Mouse (Mus musculus) MEL (cell line): Measurements from ENCODE around the gene Marveld2. TPM values are rescaled to one million over a fixed set of nuclear protein-coding genes. Genes with fewer than 3 reads are reported as not detected.

Experiments
- DNase-seq: peaks from one replicate; pipeline ENCODE4 v3.0.0; 2011; ENCODE audit warnings: low read depth, low spot score
- H3K27ac ChIP-seq: 2 replicates; pipeline ENCODE4 v1.5.1; 2012; ENCODE audit warnings: low read depth, mild to moderate bottlenecking, control low read depth, low read length, moderate library complexity; ENCODE audit not compliant: control insufficient read depth
- H3K27me3 ChIP-seq, 2 experiments: fragments of 150-350 bp in 1 of 2; sonication (generic) in 1 of 2; 2 replicates each; pipeline ENCODE4 v1.6.1; 2012; ENCODE audit warnings: low read length in 2 of 2, mild to moderate bottlenecking in 2 of 2, improper control_type of control experiment in 1 of 2, moderate library complexity in 1 of 2; ENCODE audit not compliant: insufficient read depth in 2 of 2, control insufficient read depth in 1 of 2
- H3K36me3 ChIP-seq, 2 experiments: 2 replicates each; pipeline ENCODE4 v1.6.1; 2012 to 2014; ENCODE audit warnings: low read length in 2 of 2, improper control_type of control experiment in 1 of 2, inconsistent platforms in 1 of 2, mild to moderate bottlenecking in 1 of 2; ENCODE audit not compliant: insufficient read depth in 2 of 2, control insufficient read depth in 1 of 2
- H3K4me1 ChIP-seq, 2 experiments: fragments of 150-350 bp in 1 of 2; sonication (generic) in 1 of 2; 2 replicates each; pipeline ENCODE4 v1.6.1; 2012; ENCODE audit warnings: low read length in 2 of 2, improper control_type of control experiment in 1 of 2, mild to moderate bottlenecking in 1 of 2; ENCODE audit not compliant: insufficient read depth in 2 of 2, control insufficient read depth in 1 of 2
- H3K4me3 ChIP-seq, 2 experiments: fragments of 150-350 bp in 1 of 2; sonication (generic) in 1 of 2; 2 replicates each; pipeline ENCODE4 v1.5.1; 2012; ENCODE audit warnings: low read depth in 2 of 2, low read length in 2 of 2, mild to moderate bottlenecking in 2 of 2, moderate library complexity in 2 of 2, control low read depth in 1 of 2, improper control_type of control experiment in 1 of 2; ENCODE audit not compliant: control insufficient read depth in 1 of 2, insufficient read depth in 1 of 2
- H3K79me2 ChIP-seq: 2 replicates; pipeline ENCODE4 v1.6.1; 2012; ENCODE audit warnings: mild to moderate bottlenecking, low read length, moderate library complexity; ENCODE audit not compliant: control insufficient read depth, poor library complexity, insufficient read depth
- H3K9ac ChIP-seq: 2 replicates; pipeline ENCODE4 v1.6.1; 2012; ENCODE audit warnings: low read depth, mild to moderate bottlenecking, control low read depth, low read length, moderate library complexity; ENCODE audit not compliant: control insufficient read depth, poor library complexity, severe bottlenecking
- H3K9me3 ChIP-seq: fragments of 150-350 bp; sonication (generic); replicated peaks from 2 replicates; pipeline ENCODE4 v1.6.1; 2012; ENCODE audit warnings: mild to moderate bottlenecking, low read length, improper control_type of control experiment, moderate library complexity; ENCODE audit not compliant: insufficient read depth
- BHLHE40 ChIP-seq: IDR thresholded peaks from 2 replicates; pipeline ENCODE4 v1.6.1; 2012; ENCODE audit warnings: low read depth, mild to moderate bottlenecking, inconsistent platforms, low read length, improper control_type of control experiment, borderline replicate concordance
- CHD1 ChIP-seq: IDR thresholded peaks from 2 replicates; pipeline ENCODE4 v1.6.1; 2012; ENCODE audit warnings: low read depth, mild to moderate bottlenecking, inconsistent platforms, low read length, improper control_type of control experiment
- CHD2 ChIP-seq: IDR thresholded peaks from 2 replicates; pipeline ENCODE4 v1.6.1; 2011; ENCODE audit warnings: low read length, improper control_type of control experiment
- CTCF ChIP-seq, 3 experiments: IDR thresholded peaks in 2 of 3; conservative IDR thresholded peaks in 1 of 3; 2 replicates each; pipeline ENCODE4 v1.5.1; 2011 to 2012; ENCODE audit warnings: low read length in 3 of 3, low read depth in 2 of 3, mild to moderate bottlenecking in 2 of 3, improper control_type of control experiment in 1 of 3, inconsistent platforms in 1 of 3, mixed read lengths in 1 of 3, moderate library complexity in 1 of 3; ENCODE audit not compliant: control insufficient read depth in 1 of 3, insufficient read depth in 1 of 3, poor library complexity in 1 of 3, severe bottlenecking in 1 of 3
- ELF1 ChIP-seq: IDR thresholded peaks from 2 replicates; pipeline ENCODE4 v1.6.1; 2014; ENCODE audit warnings: low read depth, mild to moderate bottlenecking, inconsistent platforms, low read length, improper control_type of control experiment, moderate library complexity
- ETS1 ChIP-seq: IDR thresholded peaks from 2 replicates; pipeline ENCODE4 v1.6.1; 2012; ENCODE audit warnings: low read depth, mild to moderate bottlenecking, inconsistent platforms, low read length, improper control_type of control experiment, moderate library complexity
- GATA1 ChIP-seq: IDR thresholded peaks from 2 replicates; pipeline ENCODE4 v1.6.1; 2011; ENCODE audit warnings: low read depth, low read length, improper control_type of control experiment
- HCFC1 ChIP-seq: IDR thresholded peaks from 2 replicates; pipeline ENCODE4 v1.6.1; 2012; ENCODE audit warnings: low read depth, mild to moderate bottlenecking, inconsistent platforms, low read length, improper control_type of control experiment, moderate library complexity
- JUND ChIP-seq: IDR thresholded peaks from 2 replicates; pipeline ENCODE4 v1.6.1; 2011; ENCODE audit warnings: low read depth, mild to moderate bottlenecking, improper control_type of control experiment, low read length
- KAT2A ChIP-seq: conservative IDR thresholded peaks from 2 replicates; pipeline ENCODE4 v1.6.1; 2012; ENCODE audit warnings: low read depth, low read length, improper control_type of control experiment, inconsistent platforms
- MEF2A ChIP-seq: IDR thresholded peaks from 2 replicates; pipeline ENCODE4 v1.6.1; 2014; ENCODE audit warnings: low read depth, mild to moderate bottlenecking, inconsistent platforms, low read length, improper control_type of control experiment; ENCODE audit not compliant: poor library complexity, insufficient replicate concordance, severe bottlenecking; ENCODE audit errors: extremely low read depth
- MYC ChIP-seq: IDR thresholded peaks from 2 replicates; pipeline ENCODE4 v1.6.1; 2011; ENCODE audit warnings: low read depth, mild to moderate bottlenecking, low read length, improper control_type of control experiment, moderate library complexity
- NRF1 ChIP-seq: IDR thresholded peaks from 2 replicates; pipeline ENCODE4 v1.6.1; 2014; ENCODE audit warnings: low read depth, mild to moderate bottlenecking, inconsistent platforms, low read length, improper control_type of control experiment, moderate library complexity; ENCODE audit not compliant: poor library complexity, insufficient read depth, severe bottlenecking
- POLR2A ChIP-seq, 2 experiments: IDR thresholded peaks; 2 replicates each; pipeline ENCODE4 v1.6.1; 2011 to 2012; ENCODE audit warnings: low read length in 2 of 2, mild to moderate bottlenecking in 2 of 2, control low read depth in 1 of 2, improper control_type of control experiment in 1 of 2, low read depth in 1 of 2, moderate library complexity in 1 of 2; ENCODE audit not compliant: control insufficient read depth in 1 of 2, insufficient read depth in 1 of 2, poor library complexity in 1 of 2
- POLR2AphosphoS5 ChIP-seq: IDR thresholded peaks from 2 replicates; pipeline ENCODE4 v1.6.1; 2012; ENCODE audit warnings: low read depth, borderline replicate concordance, mild to moderate bottlenecking, inconsistent platforms, low read length, moderate library complexity, mixed read lengths
- RAD21 ChIP-seq: IDR thresholded peaks from 2 replicates; pipeline ENCODE4 v1.6.1; 2011; ENCODE audit warnings: mild to moderate bottlenecking, low read depth, low read length, improper control_type of control experiment
- SIN3A ChIP-seq: IDR thresholded peaks from 2 replicates; pipeline ENCODE4 v1.6.1; 2012; ENCODE audit warnings: low read length, improper control_type of control experiment, inconsistent platforms
- SMC3 ChIP-seq: IDR thresholded peaks from 2 replicates; pipeline ENCODE4 v1.6.1; 2011; ENCODE audit warnings: low read depth, low read length, improper control_type of control experiment
- TAL1 ChIP-seq: IDR thresholded peaks from 2 replicates; pipeline ENCODE4 v1.6.1; 2012; ENCODE audit warnings: mild to moderate bottlenecking, inconsistent platforms, low read length, moderate library complexity, mixed read lengths
- TBP ChIP-seq: IDR thresholded peaks from 2 replicates; pipeline ENCODE4 v1.8.0; 2011; ENCODE audit warnings: low read depth, low read length, improper control_type of control experiment
- USF1 ChIP-seq: IDR thresholded peaks from 2 replicates; pipeline ENCODE4 v1.6.1; 2014; ENCODE audit warnings: low read depth, mild to moderate bottlenecking, inconsistent platforms, low read length, improper control_type of control experiment, moderate library complexity
- USF2 ChIP-seq, 2 experiments: IDR thresholded peaks; 2 replicates each; pipeline ENCODE4 v1.6.1; 2011 to 2012; ENCODE audit warnings: improper control_type of control experiment in 2 of 2, low read length in 2 of 2, borderline replicate concordance in 1 of 2, inconsistent platforms in 1 of 2, low read depth in 1 of 2, mild to moderate bottlenecking in 1 of 2; ENCODE audit not compliant: insufficient read depth in 1 of 2
- ZC3H11A ChIP-seq: IDR thresholded peaks from 2 replicates; pipeline ENCODE4 v1.6.1; 2012; ENCODE audit warnings: low read depth, mild to moderate bottlenecking, inconsistent platforms, low read length, improper control_type of control experiment
- ZMIZ1 ChIP-seq: IDR thresholded peaks from 2 replicates; pipeline ENCODE4 v1.6.1; 2012; ENCODE audit warnings: low read depth, mild to moderate bottlenecking, inconsistent platforms, low read length, improper control_type of control experiment, moderate library complexity
- ZNF384 ChIP-seq: IDR thresholded peaks from 2 replicates; pipeline ENCODE4 v1.6.1; 2012; ENCODE audit warnings: low read depth, mild to moderate bottlenecking, inconsistent platforms, low read length, improper control_type of control experiment
- polyA plus RNA-seq, 2 experiments: library from polyadenylated mRNA; stranded (reverse) in 1 of 2; unstranded in 1 of 2; fragments of >175 nt in 1 of 2; fragments of >200 nt in 1 of 2; gene quantifications; 2 replicates each; pipeline versions ENCODE4 v1.2.1 to v1.2.4; 2012; ENCODE audit warnings: low replicate concordance in 2 of 2, low read depth in 1 of 2; ENCODE audit not compliant: insufficient read length in 2 of 2, insufficient read depth in 1 of 2, missing spikeins in 1 of 2
- total RNA-seq: library from RNA; depleted of rRNA; stranded (reverse); fragments of 300-350 nt; gene quantifications from 2 replicates; pipeline ENCODE4 v1.2.3, GENCODE M21; 2012

Marveld2 gene
- total and polyA plus RNA-seq, 3 experiments = not detected

DNA sequence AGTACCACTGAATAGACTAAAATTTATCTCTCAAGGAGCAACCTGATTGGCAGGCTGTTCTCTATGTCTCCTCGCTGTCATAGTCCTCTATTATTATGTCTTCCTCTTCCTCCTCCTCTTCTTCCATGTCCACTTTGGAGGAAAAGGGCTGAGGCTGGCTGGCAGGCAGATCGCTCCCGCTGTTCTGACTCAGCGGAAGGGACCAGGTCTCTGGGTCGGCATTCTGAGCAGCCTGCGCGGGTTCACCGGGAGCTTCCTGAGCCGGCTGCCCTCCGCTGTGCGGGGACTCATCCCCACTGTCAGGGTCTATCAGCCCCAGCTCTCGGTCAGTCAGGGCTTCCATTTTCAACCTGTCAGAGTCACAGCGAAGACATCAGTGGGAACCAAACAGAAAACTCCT, 812 bp upstream of the Marveld2 start:
- no peak for DNase-seq
- H3K27me3 ChIP-seq = no peaks in the 10 kb centered on the region
- TF ChIP-seq POLR2AphosphoS5 = no peak

GRCm38 (mm10) chr13:100612903-100613302, 3.9 kb downstream of the Marveld2 start:
- TF ChIP-seq SMC3 = peak; percentile 67
- TF ChIP-seq RAD21 = peak; percentile 56
- no peak for TF ChIP-seq HCFC1
- TF ChIP-seq CHD2 = no peak
- TF ChIP-seq SIN3A = no peak
- peak; percentile 53 to 64 (median 56) for TF ChIP-seq CTCF (IDR thresholded peaks at IDR 0.05 in 2 of 3, conservative IDR thresholded peaks at IDR 0.05 in 1 of 3; ENCODE audit: control insufficient read depth in 1 of 3, insufficient read depth in 1 of 3, low read depth in 2 of 3, low read length in 3 of 3, poor library complexity in 1 of 3, severe bottlenecking in 1 of 3)
- no peak for TF ChIP-seq CHD1
- no peak for TF ChIP-seq ZMIZ1
- TF ChIP-seq USF2 (IDR thresholded peaks at IDR 0.05; ENCODE audit: borderline replicate concordance in 1 of 2, insufficient read depth in 1 of 2, low read depth in 1 of 2, low read length in 2 of 2) = no peak
- TF ChIP-seq BHLHE40 = no peak
- TF ChIP-seq JUND = no peak
- TF ChIP-seq GATA1 = no peak
- TF ChIP-seq KAT2A = no peak
- peak; percentile 37; the same call in 1 of the 2 replicates for TF ChIP-seq ZC3H11A
- TF ChIP-seq MYC = no peak
- Histone ChIP-seq H3K9me3 (no peaks in the 10 kb centered on the region), H3K36me3 (peaks cover 0 to 9% of the 10 kb centered on the region in 2 experiments; a peak in 2 of 4 replicates), H3K9ac (no peak overlapping the region), H3K4me3 (no peak overlapping the region), H3K79me2 (no peaks in the 10 kb centered on the region), H3K27me3 (no peaks in the 10 kb centered on the region), H3K27ac (no peak overlapping the region), H3K4me1 (no peaks in the 10 kb centered on the region)
- DNase-seq = peak; percentile 34

More for the DNA sequence above, 812 bp upstream of the Marveld2 start:
- H3K4me3 ChIP-seq = no peak overlapping the region
- H3K27ac ChIP-seq = no peak overlapping the region
- peaks cover 0 to 32% of the 10 kb centered on the region in 2 experiments; a peak in 2 of 4 replicates for H3K36me3 ChIP-seq
- no peak overlapping the region for H3K9ac ChIP-seq
- H3K9me3 ChIP-seq = no peaks in the 10 kb centered on the region
- H3K4me1 ChIP-seq = no peaks in the 10 kb centered on the region
- no peaks in the 10 kb centered on the region for H3K79me2 ChIP-seq

GRCm38 (mm10) chr13:100612251-100612650, 4.5 kb downstream of the Marveld2 start:
- Histone ChIP-seq H3K4me3 (no peak overlapping the region), H3K27me3 (no peaks in the 10 kb centered on the region), H3K9ac (no peak overlapping the region), H3K36me3 (peaks cover 0 to 3% of the 10 kb centered on the region in 2 experiments; a peak in 2 of 4 replicates), H3K9me3 (no peaks in the 10 kb centered on the region), H3K79me2 (no peaks in the 10 kb centered on the region), H3K27ac (no peak overlapping the region), H3K4me1 (no peaks in the 10 kb centered on the region)
- DNase-seq = no peak
- no peak for TF ChIP-seq BHLHE40
- TF ChIP-seq ELF1 = no peak
- TF ChIP-seq MEF2A = no peak
- TF ChIP-seq TBP = no peak
- TF ChIP-seq ZNF384 = no peak
- no peak for TF ChIP-seq CHD2
- no peak for TF ChIP-seq JUND
- no peak for TF ChIP-seq ETS1
- no peak for TF ChIP-seq NRF1
- TF ChIP-seq TAL1 = no peak
- no peak for TF ChIP-seq SMC3
- no peak for TF ChIP-seq ZMIZ1
- TF ChIP-seq POLR2AphosphoS5 = no peak
- no peak for TF ChIP-seq POLR2A (IDR thresholded peaks at IDR 0.05; ENCODE audit: control insufficient read depth in 1 of 2, insufficient read depth in 1 of 2, low read depth in 1 of 2, low read length in 2 of 2, poor library complexity in 1 of 2)
- no peak for TF ChIP-seq USF1
- TF ChIP-seq ZC3H11A = no peak
- TF ChIP-seq KAT2A = no peak
